Mouse (Mus musculus) liver, embryonic 14.5 days (tissue): Measurements from ENCODE around the gene Gm7347.
"Not testable (repeated sequence)": the region's sequence is repeated elsewhere in the genome, so short reads cannot be mapped to it uniquely, and the experiment has no call there.

Experiments
- CTCF ChIP-seq: IDR thresholded peaks from 2 replicates; pipeline ENCODE4 v1.5.1; 2016; ENCODE audit warnings: antibody characterized with exemption, low read depth, control low read depth
- EP300 ChIP-seq: IDR thresholded peaks from 2 replicates; pipeline ENCODE4 v1.6.1; 2016; ENCODE audit warnings: antibody characterized with exemption, low read depth

GRCm38 (mm10) chr5:26089191-26089590 is 30.8 kb upstream of the Gm7347 start, which contains the start of gene Gm10471:
- not testable (repeated sequence) for TF ChIP-seq CTCF, EP300
